Mouse (Mus musculus) testis, postnatal 10 days (tissue): ENCODE results near the gene Gpr63.
"Not testable (repeated sequence)": the region's sequence is repeated elsewhere in the genome, so short reads cannot be mapped to it uniquely, and the experiment has no call there.

Experiments
- DNase-seq: peaks from one replicate; pipeline ENCODE4 v3.0.0; 2021; ENCODE audit warnings: low spot score

The Gpr63 gene

GRCm38 (mm10) chr4:24966299-24966991 is at the start of gene Gpr63:
Gene Gpr63, plus strand, starts transcription at chr4:24966407.
- DNase-seq, result peak; percentile 73

GRCm38 (mm10) chr4:24920006-24920577 is 46.1 kb upstream of the Gpr63 start:
- DNase-seq, result no peak

GRCm38 (mm10) chr4:24924726-24925125 is 41.5 kb upstream of the Gpr63 start:
- no peak for DNase-seq

- DNase-seq, result no peak
These were observed 37.9 kb upstream of the Gpr63 start for GRCm38 (mm10) chr4:24928260-24928780.

GRCm38 (mm10) chr4:24928926-24929325 is 37.3 kb upstream of the Gpr63 start:
- no peak for DNase-seq

- DNase-seq, result no peak
These were observed 23.3 kb upstream of the Gpr63 start for GRCm38 (mm10) chr4:24942728-24943424.

GRCm38 (mm10) chr4:24965918-24966298 is 299 bp upstream of the Gpr63 start:
- no peak for DNase-seq

- no peak for DNase-seq
These were observed 1.0 kb downstream of the Gpr63 start for GRCm38 (mm10) chr4:24967251-24967650.

GRCm38 (mm10) chr4:24978589-24978988 is 12.4 kb downstream of the Gpr63 start:
- no peak for DNase-seq

- DNase-seq, result no peak
These were observed 19.4 kb downstream of the Gpr63 start for GRCm38 (mm10) chr4:24985612-24986011.

- no peak for DNase-seq
These were observed 25.3 kb downstream of the Gpr63 start for GRCm38 (mm10) chr4:24991475-24991874.

GRCm38 (mm10) chr4:25009328-25009727 is 43.1 kb downstream of the Gpr63 start:
- not testable (repeated sequence) for DNase-seq

GRCm38 (mm10) chr4:25011780-25012179 is 45.6 kb downstream of the Gpr63 start:
- DNase-seq, result no peak

- DNase-seq, result no peak
These were observed 46.5 kb downstream of the Gpr63 start for GRCm38 (mm10) chr4:25012726-25013125.

GRCm38 (mm10) chr4:25015017-25015655 is 48.9 kb downstream of the Gpr63 start:
- DNase-seq, result no peak

GRCm38 (mm10) chr4:25028252-25028651 is 62.0 kb downstream of the Gpr63 start:
- no peak for DNase-seq

- no peak for DNase-seq
These were observed 62.5 kb downstream of the Gpr63 start for GRCm38 (mm10) chr4:25028752-25029151.

- no peak for DNase-seq
These were observed 63.7 kb downstream of the Gpr63 start for GRCm38 (mm10) chr4:25029875-25030274.

- DNase-seq, result peak; percentile 52
These were observed 69.1 kb downstream of the Gpr63 start for GRCm38 (mm10) chr4:25035158-25035791.

GRCm38 (mm10) chr4:25035806-25036205 is 69.6 kb downstream of the Gpr63 start:
- no peak for DNase-seq

GRCm38 (mm10) chr4:25037260-25037659 is 71.1 kb downstream of the Gpr63 start:
- DNase-seq, result no peak

GRCm38 (mm10) chr4:25055541-25055940 is 89.3 kb downstream of the Gpr63 start:
- DNase-seq, result not testable (repeated sequence)
